Comparison of ENCODE assay signal across 8 mouse cellular contexts in genomic region chr12:84218289-84219120, GRCm38 (mm10). TPM values are rescaled to one million over a fixed set of nuclear protein-coding genes. Genes with fewer than 3 reads are reported as not detected.
DNase-seq lines count a peak whose midpoint lies in the region; ATAC-seq lines count a peak whose summit lies in the region.

TSS of gene Elmsan1 (minus strand) at chr12:84218881.

- H3K9me3 ChIP-seq in hindbrain, embryonic 11.5 days (ENCODE audit: control insufficient read depth, low read length): no peaks in the 10 kb centered on the region

- H3K36me3 ChIP-seq in hindbrain, embryonic 11.5 days (ENCODE audit: control insufficient read depth, insufficient read depth, low read length): no peaks in the 10 kb centered on the region

- no peaks in the 10 kb centered on the region for H3K27me3 ChIP-seq in hindbrain, embryonic 11.5 days (ENCODE audit: control insufficient read depth, insufficient read depth, low read length)

- peak within 1 kb of the TSS; percentile 55 for H3K4me3 ChIP-seq in hindbrain, embryonic 11.5 days (ENCODE audit: low read depth, low read length)

- peaks cover 8% of the 10 kb centered on the region for H3K4me1 ChIP-seq in hindbrain, embryonic 11.5 days (replicated peaks; ENCODE audit: control insufficient read depth, insufficient read depth, low read length)

- under 1% methylated on average over 80 of the region's 82 CpGs for WGBS in hindbrain, embryonic 11.5 days

- DNase-seq in MN1 (ENCODE audit: low spot score): peak; percentile 69
- DNase-seq in cerebellum, adult 9-10 months: peak; percentile 53
- peak; percentile 84 for DNase-seq in hindbrain, embryonic 11.5 days (ENCODE audit: low spot score)
- peak; percentile 56 to 77 for DNase-seq in layer of hippocampus, postnatal 10 days (ENCODE audit: low spot score in 2 of 2)
- peak; percentile 88 for DNase-seq in lung, postnatal 10 days
- DNase-seq in ovary, postnatal 10 days (ENCODE audit: low spot score): peak; percentile 55
- DNase-seq in thymus, postnatal 14 days: peak; percentile 92

- peak within 1 kb of the TSS; percentile 61 for H3K27ac ChIP-seq in hindbrain, embryonic 11.5 days (ENCODE audit: low read depth, low read length)

- H3K4me2 ChIP-seq in hindbrain, embryonic 11.5 days (replicated peaks; ENCODE audit: low read depth, low read length): peak within 1 kb of the TSS; percentile 72

- peak; percentile 45; the same call in 1 of the 2 replicates for ATAC-seq in frontal cortex, adult (ENCODE audit: low TSS enrichment)
- ATAC-seq in hindbrain, embryonic 11.5 days (ENCODE audit: low FRiP score): peak; percentile 62

- H3K9ac ChIP-seq in hindbrain, embryonic 11.5 days (ENCODE audit: low read depth, low read length): peak within 1 kb of the TSS; percentile 65

RNA-seq across cellular contexts. Expression of gene Elmsan1, which starts in this region (rescaled TPM):
- 4.2 and 6.1 TPM in 2 replicates for polyA plus RNA-seq in hindbrain, embryonic 11.5 days (2014; fragmentation: Nextera tagmentation; extraction: Ambion mirVana)
- 10 to 100 TPM; 13.3 to 13.5 TPM for total RNA-seq in layer of hippocampus, postnatal 10 days (2021)

Comparison
In these comparisons a context has a peak if more than half of its experiments do, and no peak if none do; other contexts are left out.
1. Peak in every context shown above with its lines: DNase-seq, ATAC-seq, H3K4me3 ChIP-seq and H3K27ac ChIP-seq.